Mouse (Mus musculus) lung, postnatal 4 days (tissue): ENCODE measurements around the gene Cblb.
A peak's percentile ranks its signal among the peaks of the same experiment; 100 is the strongest.

Source experiments
- DNase-seq, 2 experiments: peaks; one replicate each; pipeline ENCODE4 v3.0.0; 2021

Cblb gene

GRCm38 (mm10) chr16:52210844-52211606 lies 180.0 kb downstream of the Cblb start:
- no peak for DNase-seq

GRCm38 (mm10) chr16:52219069-52219468 lies 188.0 kb downstream of the Cblb start:
- peak; percentile 33 to 53 for DNase-seq

GRCm38 (mm10) chr16:52222896-52223295 lies 191.9 kb downstream of the Cblb start:
- DNase-seq: no peak

GRCm38 (mm10) chr16:52229446-52229845 lies 198.4 kb downstream of the Cblb start:
- DNase-seq: peak; percentile 27 to 78

GRCm38 (mm10) chr16:52229930-52230329 lies 198.9 kb downstream of the Cblb start:
- no peak for DNase-seq

- DNase-seq: no peak
Observed at GRCm38 (mm10) chr16:52242144-52242543, 211.1 kb downstream of the Cblb start.

- DNase-seq: no peak
Observed at GRCm38 (mm10) chr16:52243421-52243973, 212.5 kb downstream of the Cblb start.

- DNase-seq: no peak
Observed at GRCm38 (mm10) chr16:52250196-52250595, 219.2 kb downstream of the Cblb start.

GRCm38 (mm10) chr16:52250935-52251334 lies 219.9 kb downstream of the Cblb start:
- no peak for DNase-seq
